18 mouse cellular contexts compared by ENCODE assay signal in the genomic region with DNA sequence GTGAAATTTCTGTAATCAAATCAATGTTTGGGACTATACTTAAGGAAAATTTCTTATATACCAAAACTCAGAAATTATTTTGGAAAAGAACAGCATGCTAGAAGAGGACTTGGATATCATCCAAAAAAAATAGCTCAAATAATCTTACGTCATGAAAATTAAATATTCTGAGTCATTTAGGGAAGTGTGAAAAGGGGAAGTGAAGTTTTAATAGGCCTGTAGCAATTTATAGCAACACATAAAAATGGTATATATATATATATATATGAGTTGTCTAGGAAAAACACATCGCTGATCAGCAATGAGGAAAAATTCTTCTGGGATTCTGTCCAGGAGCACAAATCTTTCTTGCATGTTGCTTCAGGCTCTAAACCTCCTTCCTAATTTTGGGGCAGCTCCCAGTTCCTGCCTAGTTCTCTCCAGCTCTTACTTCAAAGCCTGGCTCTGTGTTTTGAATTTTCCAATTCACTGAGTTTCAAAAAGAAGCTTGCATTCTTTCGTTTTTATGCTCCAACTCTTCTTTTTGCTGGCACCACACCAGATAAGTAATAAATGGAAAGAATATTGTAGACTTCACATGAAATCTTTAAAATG.
DNase-seq lines count a peak whose midpoint lies in the region; ATAC-seq and TF ChIP-seq lines count a peak whose summit lies in the region.
"Had no signal": no experiment of that assay in that cellular context is flagged by ENCODE, and none has a peak within 500 bp of the region (broad histone marks: within the 10 kb centered on the region; RNA-seq: fewer than 3 reads in every experiment).

No protein-coding gene starts in this region.

- no peaks in the 10 kb centered on the region for H3K79me2 ChIP-seq in MEL (ENCODE audit: control insufficient read depth, insufficient read depth, low read length, poor library complexity)

- DNase-seq in forebrain, embryonic 11.5 days (ENCODE audit: low spot score) = no peak
- peak; percentile 64 for DNase-seq in kidney, postnatal 0 days (ENCODE audit: low spot score)
- no peak for DNase-seq in kidney, postnatal 10 days
- DNase-seq in MEL (ENCODE audit: low read depth, low spot score) = peak; percentile 29
- peak; percentile 19 for DNase-seq in forebrain, postnatal 0 days
- no peak for DNase-seq in urinary bladder, postnatal 36 days (ENCODE audit: low spot score in 2 of 2)
- DNase-seq in spleen, postnatal 10 days (ENCODE audit: low spot score in 2 of 2) = no peak
- DNase-seq: adrenal gland, postnatal 10 days; cerebellum, adult 2 months; gastrocnemius, postnatal 10 days; heart, adult 18-20 months; heart, postnatal 4 days; midbrain, embryonic 14.5 days had no signal

- no peaks in the 10 kb centered on the region for H3K4me1 ChIP-seq in forebrain, embryonic 13.5 days
- H3K4me1 ChIP-seq in forebrain, embryonic 11.5 days (replicated peaks; ENCODE audit: control insufficient read depth, insufficient read depth, low read length) = no peaks in the 10 kb centered on the region
- no peaks in the 10 kb centered on the region for H3K4me1 ChIP-seq in kidney, postnatal 0 days (replicated peaks; ENCODE audit: insufficient read depth, low read length)
- no peaks in the 10 kb centered on the region for H3K4me1 ChIP-seq in MEL (ENCODE audit: control insufficient read depth in 1 of 2, insufficient read depth in 2 of 2, low read length in 2 of 2)
- H3K4me1 ChIP-seq in forebrain, postnatal 0 days (ENCODE audit: insufficient read depth) = no peaks in the 10 kb centered on the region
- H3K4me1 ChIP-seq: embryonic facial prominence, embryonic 15.5 days; liver, embryonic 12.5 days had no signal

- no peak overlapping the region for H3K9ac ChIP-seq in forebrain, embryonic 13.5 days
- H3K9ac ChIP-seq in forebrain, embryonic 11.5 days (ENCODE audit: low read length) = no peak overlapping the region
- H3K9ac ChIP-seq in kidney, postnatal 0 days (ENCODE audit: low read depth, low read length) = no peak overlapping the region
- no peak overlapping the region for H3K9ac ChIP-seq in MEL (ENCODE audit: control insufficient read depth, low read depth, low read length, poor library complexity, severe bottlenecking)
- H3K9ac ChIP-seq in forebrain, postnatal 0 days = no peak overlapping the region
- H3K9ac ChIP-seq: embryonic facial prominence, embryonic 15.5 days; liver, embryonic 12.5 days had no signal

- 59% methylated on average over 3 of the region's 3 CpGs for WGBS in forebrain, embryonic 13.5 days
- 68% methylated on average over 3 of the region's 3 CpGs for WGBS in forebrain, embryonic 11.5 days
- 53% methylated on average over 3 of the region's 3 CpGs for WGBS in kidney, postnatal 0 days
- WGBS in forebrain, postnatal 0 days = 39% methylated on average over 3 of the region's 3 CpGs

- TF ChIP-seq POLR2A in MEL (IDR thresholded peaks at IDR 0.05; ENCODE audit: control insufficient read depth in 1 of 2, insufficient read depth in 1 of 2, low read depth in 1 of 2, low read length in 2 of 2, poor library complexity in 1 of 2) = no peak

- H3K4me2 ChIP-seq in forebrain, embryonic 13.5 days = no peak overlapping the region
- no peak overlapping the region for H3K4me2 ChIP-seq in forebrain, embryonic 11.5 days (ENCODE audit: low read depth, low read length, severe bottlenecking)
- H3K4me2 ChIP-seq in kidney, postnatal 0 days (ENCODE audit: low read length) = no peak overlapping the region
- H3K4me2 ChIP-seq in forebrain, postnatal 0 days (ENCODE audit: low read depth) = no peak overlapping the region
- H3K4me2 ChIP-seq: embryonic facial prominence, embryonic 15.5 days; liver, embryonic 12.5 days had no signal

- no peak overlapping the region for H3K27ac ChIP-seq in forebrain, embryonic 13.5 days
- no peak overlapping the region for H3K27ac ChIP-seq in forebrain, embryonic 11.5 days (ENCODE audit: low read depth, low read length)
- no peak overlapping the region for H3K27ac ChIP-seq in kidney, postnatal 0 days
- H3K27ac ChIP-seq in MEL (ENCODE audit: control insufficient read depth, low read depth, low read length) = no peak overlapping the region
- no peak overlapping the region for H3K27ac ChIP-seq in forebrain, postnatal 0 days (ENCODE audit: low read depth, low read length)
- H3K27ac ChIP-seq: embryonic facial prominence, embryonic 15.5 days; liver, embryonic 12.5 days had no signal

- no peak for TF ChIP-seq CTCF in kidney, postnatal 0 days (IDR thresholded peaks at IDR 0.05; ENCODE audit: low read depth)
- TF ChIP-seq CTCF in MEL (IDR thresholded peaks at IDR 0.05 in 2 of 3, conservative IDR thresholded peaks at IDR 0.05 in 1 of 3; ENCODE audit: control insufficient read depth in 1 of 3, insufficient read depth in 1 of 3, low read depth in 2 of 3, low read length in 3 of 3, poor library complexity in 1 of 3, severe bottlenecking in 1 of 3) = no peak
- no peak for TF ChIP-seq CTCF in forebrain, postnatal 0 days (IDR thresholded peaks at IDR 0.05; ENCODE audit: low read depth)

- peak; percentile 41; the same call in 1 of the 2 replicates for ATAC-seq in forebrain, embryonic 13.5 days
- no peak for ATAC-seq in forebrain, embryonic 11.5 days (replicated peaks; ENCODE audit: low FRiP score)
- ATAC-seq in kidney, postnatal 0 days (replicated peaks; ENCODE audit: low FRiP score, low read depth) = no peak
- ATAC-seq in forebrain, postnatal 0 days = no peak
- ATAC-seq: inflammation-experienced regulatory T-cells, adult 6 months; liver, embryonic 12.5 days had no signal

- no peaks in the 10 kb centered on the region for H3K36me3 ChIP-seq in forebrain, embryonic 13.5 days (ENCODE audit: poor library complexity, severe bottlenecking)
- H3K36me3 ChIP-seq in forebrain, embryonic 11.5 days (ENCODE audit: control insufficient read depth, insufficient read depth, low read length) = no peaks in the 10 kb centered on the region
- no peaks in the 10 kb centered on the region for H3K36me3 ChIP-seq in kidney, postnatal 0 days (ENCODE audit: insufficient read depth, low read length)
- no peaks in the 10 kb centered on the region for H3K36me3 ChIP-seq in MEL (ENCODE audit: control insufficient read depth in 1 of 2, insufficient read depth in 2 of 2, low read length in 2 of 2)
- no peaks in the 10 kb centered on the region for H3K36me3 ChIP-seq in forebrain, postnatal 0 days (ENCODE audit: insufficient read depth)
- H3K36me3 ChIP-seq: embryonic facial prominence, embryonic 15.5 days; liver, embryonic 12.5 days had no signal

- TF ChIP-seq RAD21 in MEL (IDR thresholded peaks at IDR 0.05; ENCODE audit: low read depth, low read length) = no peak

- no peaks in the 10 kb centered on the region for H3K27me3 ChIP-seq in forebrain, embryonic 13.5 days
- no peaks in the 10 kb centered on the region for H3K27me3 ChIP-seq in forebrain, embryonic 11.5 days (ENCODE audit: control insufficient read depth, insufficient read depth, low read length)
- no peaks in the 10 kb centered on the region for H3K27me3 ChIP-seq in kidney, postnatal 0 days (ENCODE audit: insufficient read depth, low read length)
- H3K27me3 ChIP-seq in MEL (ENCODE audit: control insufficient read depth in 1 of 2, insufficient read depth in 2 of 2, low read length in 2 of 2) = no peaks in the 10 kb centered on the region
- H3K27me3 ChIP-seq in forebrain, postnatal 0 days (ENCODE audit: insufficient read depth, low read length) = no peaks in the 10 kb centered on the region
- H3K27me3 ChIP-seq: CH12.LX; embryonic facial prominence, embryonic 15.5 days; liver, embryonic 12.5 days had no signal

- H3K4me3 ChIP-seq in forebrain, embryonic 13.5 days = no peak overlapping the region
- no peak overlapping the region for H3K4me3 ChIP-seq in forebrain, embryonic 11.5 days (ENCODE audit: low read depth, low read length)
- no peak overlapping the region for H3K4me3 ChIP-seq in kidney, postnatal 0 days (replicated peaks; ENCODE audit: low read depth, low read length)
- H3K4me3 ChIP-seq in MEL (ENCODE audit: control insufficient read depth in 1 of 2, insufficient read depth in 1 of 2, low read depth in 2 of 2, low read length in 2 of 2) = no peak overlapping the region
- no peak overlapping the region for H3K4me3 ChIP-seq in forebrain, postnatal 0 days (ENCODE audit: low read depth, low read length)
- H3K4me3 ChIP-seq: embryonic facial prominence, embryonic 15.5 days; liver, embryonic 12.5 days had no signal

- no peaks in the 10 kb centered on the region for H3K9me3 ChIP-seq in forebrain, embryonic 13.5 days (replicated peaks)
- no peaks in the 10 kb centered on the region for H3K9me3 ChIP-seq in forebrain, embryonic 11.5 days (ENCODE audit: control insufficient read depth, low read length)
- H3K9me3 ChIP-seq in kidney, postnatal 0 days (replicated peaks; ENCODE audit: low read length) = no peaks in the 10 kb centered on the region
- no peaks in the 10 kb centered on the region for H3K9me3 ChIP-seq in MEL (replicated peaks; ENCODE audit: insufficient read depth, low read length)
- no peaks in the 10 kb centered on the region for H3K9me3 ChIP-seq in forebrain, postnatal 0 days (ENCODE audit: low read length)
- H3K9me3 ChIP-seq: embryonic facial prominence, embryonic 15.5 days; liver, embryonic 12.5 days had no signal

- peak in 1 of 2 experiments; percentile 46; a peak in 1 of 4 replicates for TF ChIP-seq EP300 in MEL (IDR thresholded peaks at IDR 0.05; ENCODE audit: low read depth in 1 of 2, low read length in 2 of 2)

TF ChIP-seq in MEL, 35 proteins besides CTCF, POLR2A, EP300 and RAD21:
- peak; percentile 61 for TF ChIP-seq ETS1 (IDR thresholded peaks at IDR 0.05; ENCODE audit: low read depth, low read length)
- TF ChIP-seq USF2 (IDR thresholded peaks at IDR 0.05; ENCODE audit: borderline replicate concordance in 1 of 2, insufficient read depth in 1 of 2, low read depth in 1 of 2, low read length in 2 of 2) = no peak
- TF ChIP-seq TCF12 (IDR thresholded peaks at IDR 0.05; ENCODE audit: low read depth, low read length) = no peak

Comparison
In these comparisons a context has a peak if more than half of its experiments do, and no peak if none do; other contexts are left out.
1. DNase-seq: peak in kidney, postnatal 0 days (single experiment), MEL (single experiment) and forebrain, postnatal 0 days (single experiment); none in forebrain, embryonic 11.5 days (single experiment), kidney, postnatal 10 days (single experiment), urinary bladder, postnatal 36 days (0 of 2) and spleen, postnatal 10 days (0 of 2).